Mouse (Mus musculus) forebrain, postnatal 0 days (tissue): Measurements from ENCODE around the gene Spata21. TPM values are rescaled to one million over a fixed set of nuclear protein-coding genes. Genes with fewer than 3 reads are reported as not detected.

Source experiments
- ATAC-seq: fragments of 200-750 bp; cut with Nextera tagmentation; 2 replicates; pipeline ENCODE4 v1.8.0; 2017; ENCODE audit warnings: mild to moderate bottlenecking, moderate library complexity
- DNase-seq: peaks from one replicate; pipeline ENCODE4 v3.0.0-alpha.2; 2015
- H3K27ac ChIP-seq: fragments of 300-500 bp; sonication (generic); 2 replicates; pipeline ENCODE4 v1.5.1; 2014; ENCODE audit warnings: low read depth, mild to moderate bottlenecking, antibody characterized with exemption, low read length, moderate library complexity, mixed read lengths
- H3K27me3 ChIP-seq: fragments of 300-500 bp; sonication (generic); 2 replicates; pipeline ENCODE4 v1.6.1; 2014; ENCODE audit warnings: mild to moderate bottlenecking, low read length, mixed read lengths; ENCODE audit not compliant: insufficient read depth
- H3K36me3 ChIP-seq: fragments of 300-500 bp; sonication (generic); 2 replicates; pipeline ENCODE4 v1.6.1; 2014; ENCODE audit warnings: mild to moderate bottlenecking, moderate library complexity; ENCODE audit not compliant: insufficient read depth
- H3K4me1 ChIP-seq: fragments of 300-500 bp; sonication (generic); 2 replicates; pipeline ENCODE4 v1.6.1; 2014; ENCODE audit warnings: antibody characterized with exemption; ENCODE audit not compliant: insufficient read depth
- H3K4me2 ChIP-seq: fragments of 300-500 bp; sonication (generic); 2 replicates; pipeline ENCODE4 v1.6.1; 2014; ENCODE audit warnings: low read depth, mild to moderate bottlenecking, moderate library complexity
- H3K4me3 ChIP-seq: fragments of 300-500 bp; sonication (generic); 2 replicates; pipeline ENCODE4 v1.5.1; 2014; ENCODE audit warnings: low read depth, low read length, mixed read lengths
- H3K9ac ChIP-seq: fragments of 300-500 bp; sonication (generic); 2 replicates; pipeline ENCODE4 v1.6.1; 2014; ENCODE audit warnings: mild to moderate bottlenecking
- H3K9me3 ChIP-seq: fragments of 300-500 bp; sonication (generic); 2 replicates; pipeline ENCODE4 v1.6.1; 2016; ENCODE audit warnings: low read length
- CTCF ChIP-seq: sonication (generic); IDR thresholded peaks from 2 replicates; pipeline ENCODE4 v1.5.1; 2016; ENCODE audit warnings: antibody characterized with exemption, control low read depth, low read depth
- WGBS: fragments of 180-500 bp; shearing (Covaris S2); extraction: QIAGEN DNeasy Blood & Tissue Kit; methylation state at CpG from one replicate; pipeline ENCODE4 v1.1.7; 2014; 5-methylcytosine and 5-hydroxymethylcytosine counted together
- polyA plus RNA-seq: library from polyadenylated mRNA; unstranded; fragments of >200 nt; fragmentation: Nextera tagmentation; extraction: Ambion mirVana; gene quantifications from 2 replicates; pipeline ENCODE4 v1.2.1, GENCODE M21; 2015
- total RNA-seq: library from RNA; depleted of rRNA; stranded (reverse); fragments of >200 nt; gene quantifications from 2 replicates; pipeline ENCODE4 v1.2.3, GENCODE M21; 2014; rRNA removed

Gene Spata21
- total RNA-seq (0.08 and 0.67 TPM in 2 replicates), polyA plus RNA-seq (0.31 and 0.68 TPM in 2 replicates)

DNA sequence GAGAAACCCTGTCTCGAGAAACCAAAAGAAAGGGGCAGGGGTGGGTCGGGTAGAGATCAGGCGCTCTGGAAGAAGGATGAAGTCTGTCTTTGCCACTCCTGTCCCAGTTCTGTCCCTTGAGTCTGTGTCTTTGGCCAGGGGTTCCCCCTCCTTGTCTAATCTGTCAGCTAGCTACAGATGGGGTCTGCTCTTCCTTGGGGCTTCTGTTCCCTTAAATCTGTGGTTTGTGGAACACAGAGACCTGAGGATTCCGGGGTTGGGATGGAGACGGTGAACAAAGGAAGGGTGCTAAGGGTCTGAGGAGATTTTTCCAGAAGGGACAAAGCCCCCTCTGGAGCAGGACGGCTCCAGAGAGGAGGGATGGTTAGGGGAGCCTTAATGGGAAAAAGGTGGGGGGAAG is at the start of gene Spata21:
TSS of gene Spata21 (plus strand) at position 301 of the 400 bp plus-strand sequence.
- DNase-seq (no peak), ATAC-seq (no peak)
- Histone ChIP-seq H3K36me3 (no peaks in the 10 kb centered on the region), H3K27me3 (no peaks in the 10 kb centered on the region), H3K9me3 (no peaks in the 10 kb centered on the region), H3K27ac (no peak within 1 kb of the TSS), H3K4me1 (no peaks in the 10 kb centered on the region), H3K4me2 (no peak within 1 kb of the TSS), H3K4me3 (no peak within 1 kb of the TSS), H3K9ac (no peak within 1 kb of the TSS)
- TF ChIP-seq CTCF: no peak
- WGBS: 71% methylated on average over 6 of the region's 6 CpGs

GRCm38 (mm10) chr4:141041117-141041516 is 47.0 kb upstream of the Spata21 start:
- Histone ChIP-seq H3K4me1 (no peaks in the 10 kb centered on the region), H3K4me3 (no peak overlapping the region), H3K36me3 (peaks cover 54% of the 10 kb centered on the region), H3K27ac (no peak overlapping the region), H3K9ac (no peak overlapping the region), H3K9me3 (no peaks in the 10 kb centered on the region), H3K4me2 (no peak overlapping the region), H3K27me3 (no peaks in the 10 kb centered on the region)
- 50% methylated on average over 12 of the region's 12 CpGs for WGBS
- DNase-seq (no peak), ATAC-seq (no peak)
- TF ChIP-seq CTCF: no peak

- Histone ChIP-seq H3K36me3 (peaks cover 40% of the 10 kb centered on the region), H3K4me3 (no peak overlapping the region), H3K27ac (no peak overlapping the region), H3K4me1 (peaks cover 17% of the 10 kb centered on the region), H3K4me2 (no peak overlapping the region), H3K27me3 (no peaks in the 10 kb centered on the region), H3K9ac (no peak overlapping the region), H3K9me3 (no peaks in the 10 kb centered on the region)
- peak; percentile 89 for TF ChIP-seq CTCF
- ATAC-seq (peak; percentile 72), DNase-seq (peak; percentile 82)
- 13% methylated on average over 8 of the region's 8 CpGs for WGBS
These were observed 43.3 kb upstream of the Spata21 start for GRCm38 (mm10) chr4:141044816-141045215.

DNA sequence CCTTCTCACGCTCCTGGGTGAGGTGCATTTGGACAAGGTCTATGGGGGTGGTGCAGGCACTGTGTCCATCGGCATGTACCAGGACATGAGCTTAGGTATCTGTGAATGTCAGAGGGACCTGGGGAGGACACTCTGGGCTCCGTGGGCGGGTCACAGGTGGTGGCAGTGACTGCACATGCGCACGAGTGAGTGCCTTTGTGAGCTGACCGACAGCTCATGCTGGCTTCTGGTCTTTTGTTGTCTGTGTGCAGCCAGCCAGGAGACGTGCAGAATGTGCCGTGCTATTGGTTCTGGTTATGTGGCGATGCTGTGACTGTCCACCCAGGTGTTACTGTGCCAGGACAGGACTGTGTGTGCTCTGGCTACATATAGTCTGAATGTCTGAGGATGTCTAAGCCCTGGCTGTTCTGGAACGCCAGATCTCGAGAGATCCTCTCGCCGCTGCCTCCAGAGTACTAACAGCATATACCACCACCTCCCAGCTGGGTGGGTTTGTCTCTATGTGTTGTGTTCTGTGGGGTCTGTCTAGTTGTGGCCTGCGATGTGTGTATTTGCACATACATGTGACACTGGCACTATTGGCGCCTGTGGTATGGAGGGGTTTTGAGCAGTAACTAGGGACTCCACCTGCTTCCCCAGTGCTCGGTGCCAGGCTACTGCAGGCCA is 39.2 kb upstream of the Spata21 start:
- peak overlapping the region; percentile 26 for H3K9ac ChIP-seq
- no peak overlapping the region for H3K4me3 ChIP-seq
- 22% methylated on average over 17 of the region's 17 CpGs for WGBS
- peaks cover 15% of the 10 kb centered on the region for H3K36me3 ChIP-seq
- peak overlapping the region; percentile 82 for H3K27ac ChIP-seq
- no peak for TF ChIP-seq CTCF
- DNase-seq: peak; percentile 70
- ATAC-seq: peak; percentile 24
- peaks cover 40% of the 10 kb centered on the region for H3K4me1 ChIP-seq
- no peaks in the 10 kb centered on the region for H3K27me3 ChIP-seq
- no peaks in the 10 kb centered on the region for H3K9me3 ChIP-seq
- H3K4me2 ChIP-seq: peak overlapping the region; percentile 23

- Histone ChIP-seq H3K4me2 (peak overlapping the region; percentile 23), H3K36me3 (peaks cover 15% of the 10 kb centered on the region), H3K4me3 (no peak overlapping the region), H3K27ac (peak overlapping the region; percentile 82), H3K9ac (peak overlapping the region; percentile 26), H3K4me1 (peaks cover 45% of the 10 kb centered on the region), H3K27me3 (no peaks in the 10 kb centered on the region), H3K9me3 (no peaks in the 10 kb centered on the region)
- 12% methylated on average over 4 of the region's 4 CpGs for WGBS
- TF ChIP-seq CTCF: no peak
- peak; percentile 73 for ATAC-seq
- peak; percentile 86 for DNase-seq
These were observed 38.7 kb upstream of the Spata21 start for GRCm38 (mm10) chr4:141049476-141049835.

DNA sequence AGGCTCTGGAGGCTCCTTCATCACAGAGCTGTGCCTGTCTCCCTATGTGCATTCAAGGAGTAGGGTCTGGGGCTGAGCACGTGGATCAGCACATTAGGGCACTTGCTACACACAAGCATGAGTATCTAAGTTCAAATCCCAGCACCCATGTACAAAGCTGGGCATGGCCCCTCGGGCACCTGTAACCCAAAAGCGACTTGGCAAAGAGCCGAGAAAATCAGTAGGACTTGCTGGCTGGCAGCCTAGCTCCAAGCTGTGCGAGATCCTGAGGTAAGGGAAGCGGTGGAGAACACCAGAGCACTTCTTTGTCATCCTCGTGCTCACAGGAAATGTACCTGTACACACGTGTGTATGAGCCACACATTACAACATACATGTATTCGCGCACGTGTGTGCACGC is 35.7 kb upstream of the Spata21 start:
- H3K36me3 ChIP-seq: no peaks in the 10 kb centered on the region
- H3K4me2 ChIP-seq: peak overlapping the region; percentile 49
- no peak overlapping the region for H3K4me3 ChIP-seq
- H3K9me3 ChIP-seq: no peaks in the 10 kb centered on the region
- no peaks in the 10 kb centered on the region for H3K27me3 ChIP-seq
- TF ChIP-seq CTCF: no peak
- peaks cover 45% of the 10 kb centered on the region for H3K4me1 ChIP-seq
- ATAC-seq: no peak
- WGBS: 56% methylated on average over 12 of the region's 12 CpGs
- peak overlapping the region; percentile 54; the same call in 1 of the 2 replicates for H3K9ac ChIP-seq
- peak overlapping the region; percentile 89; the same call in 1 of the 2 replicates for H3K27ac ChIP-seq
- DNase-seq: peak; percentile 47

DNA sequence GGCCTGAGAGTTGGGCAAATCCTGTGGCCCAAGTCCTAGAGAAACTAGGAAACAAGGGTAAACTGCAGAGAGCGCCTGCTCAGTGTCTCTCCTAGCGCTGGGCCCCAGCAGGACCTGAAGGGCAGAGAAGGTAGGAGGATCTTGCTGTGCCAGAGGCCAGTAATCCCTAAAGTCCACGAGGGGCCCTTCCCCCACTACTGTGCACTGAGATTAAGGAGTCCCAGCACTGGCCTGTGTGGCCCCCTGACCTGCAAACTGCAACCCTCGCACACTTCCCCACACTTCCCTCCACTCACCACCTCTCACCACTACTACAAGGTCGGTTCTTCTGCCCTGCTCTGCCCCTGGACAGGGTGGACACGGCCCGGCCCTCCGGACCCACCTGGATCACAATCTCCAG is 35.0 kb upstream of the Spata21 start:
- TF ChIP-seq CTCF: no peak
- Histone ChIP-seq H3K9me3 (no peaks in the 10 kb centered on the region), H3K9ac (peak overlapping the region; percentile 54), H3K4me3 (peak overlapping the region; percentile 24), H3K27ac (peak overlapping the region; percentile 89), H3K36me3 (no peaks in the 10 kb centered on the region), H3K4me2 (peak overlapping the region; percentile 49), H3K27me3 (no peaks in the 10 kb centered on the region), H3K4me1 (peaks cover 45% of the 10 kb centered on the region)
- no peak for DNase-seq
- 19% methylated on average over 8 of the region's 8 CpGs for WGBS
- no peak for ATAC-seq
